Mouse (Mus musculus) liver, postnatal 0 days (tissue): ENCODE measurements around the gene Zfp142. TPM values are rescaled to one million over a fixed set of nuclear protein-coding genes. Genes with fewer than 3 reads are reported as not detected.

Source experiments
- ATAC-seq: fragments of 200-750 bp; cut with Nextera tagmentation; 2 replicates; pipeline ENCODE4 v1.8.0; 2017; ENCODE audit warnings: mild to moderate bottlenecking, moderate library complexity
- DNase-seq: peaks from one replicate; pipeline ENCODE4 v3.0.0-alpha.2; 2016
- H3K27ac ChIP-seq: fragments of 300-500 bp; sonication (generic); 2 replicates; pipeline ENCODE4 v1.5.1; 2014; ENCODE audit warnings: antibody characterized with exemption, moderate library complexity, mild to moderate bottlenecking, low read depth
- H3K27me3 ChIP-seq: fragments of 300-500 bp; sonication (generic); 2 replicates; pipeline ENCODE4 v1.6.1; 2014; ENCODE audit warnings: low read length, control low read depth, mixed read lengths; ENCODE audit not compliant: insufficient read depth
- H3K36me3 ChIP-seq: fragments of 300-500 bp; sonication (generic); replicated peaks from 2 replicates; pipeline ENCODE4 v1.6.1; 2014; ENCODE audit warnings: mild to moderate bottlenecking, control low read depth, low read length, moderate library complexity, mixed read lengths; ENCODE audit not compliant: insufficient read depth
- H3K4me1 ChIP-seq: fragments of 300-500 bp; sonication (generic); 2 replicates; pipeline ENCODE4 v1.6.1; 2014; ENCODE audit warnings: antibody characterized with exemption, mild to moderate bottlenecking, control low read depth; ENCODE audit not compliant: insufficient read depth
- H3K4me2 ChIP-seq: fragments of 300-500 bp; sonication (generic); 2 replicates; pipeline ENCODE4 v1.6.1; 2014; ENCODE audit warnings: low read depth, mild to moderate bottlenecking, low read length, moderate library complexity, mixed read lengths
- H3K4me3 ChIP-seq: fragments of 300-500 bp; sonication (generic); 2 replicates; pipeline ENCODE4 v1.5.1; 2014; ENCODE audit warnings: low read depth, low read length
- H3K9ac ChIP-seq: fragments of 300-500 bp; sonication (generic); replicated peaks from 2 replicates; pipeline ENCODE4 v1.6.1; 2014; ENCODE audit warnings: mild to moderate bottlenecking, moderate library complexity
- H3K9me3 ChIP-seq: fragments of 300-500 bp; sonication (generic); 2 replicates; pipeline ENCODE4 v1.6.1; 2016; ENCODE audit warnings: mild to moderate bottlenecking, control low read depth, low read length, mixed read lengths
- CTCF ChIP-seq: sonication (generic); IDR thresholded peaks from 2 replicates; pipeline ENCODE4 v1.5.1; 2016; ENCODE audit warnings: antibody characterized with exemption, low read depth
- EP300 ChIP-seq: IDR thresholded peaks from 2 replicates; pipeline ENCODE4 v1.6.1; 2016; ENCODE audit warnings: antibody characterized with exemption, low read depth, mild to moderate bottlenecking
- WGBS: fragments of 180-500 bp; shearing (Covaris S2); extraction: QIAGEN DNeasy Blood & Tissue Kit; methylation state at CpG from one replicate; pipeline ENCODE4 v1.1.7; 2014; ENCODE audit not compliant: insufficient replicate concordance; 5-methylcytosine and 5-hydroxymethylcytosine counted together
- polyA plus RNA-seq: library from polyadenylated mRNA; unstranded; fragments of >200 nt; fragmentation: Nextera tagmentation; extraction: Ambion mirVana; gene quantifications from 2 replicates; pipeline ENCODE4 v1.2.1, GENCODE M21; 2015

Zfp142 gene
- polyA plus RNA-seq, result 0.77 and 1.1 TPM in 2 replicates

GRCm38 (mm10) chr1:74587773-74588445 lies at the start of gene Zfp142, which contains the start of gene Bcs1l:
Gene Zfp142 (minus strand): TSS chr1:74588246.
Gene Bcs1l (plus strand): TSS chr1:74588289.
- ATAC-seq, result peak; percentile 97
- Histone ChIP-seq H3K27me3 (no peaks in the 10 kb centered on the region), H3K9ac (peak within 1 kb of the TSS; percentile 64), H3K4me3 (peak within 1 kb of the TSS; percentile 73), H3K9me3 (no peaks in the 10 kb centered on the region), H3K4me2 (peak within 1 kb of the TSS; percentile 77), H3K36me3 (peaks cover 32% of the 10 kb centered on the region), H3K4me1 (peaks cover 15% of the 10 kb centered on the region), H3K27ac (peak within 1 kb of the TSS; percentile 79)
- under 1% methylated on average over 37 of the region's 48 CpGs for WGBS
- peak; percentile 65; the same call in 1 of the 2 replicates for TF ChIP-seq EP300
- TF ChIP-seq CTCF, result peak; percentile 39; the same call in 1 of the 2 replicates
- DNase-seq, result peak; percentile 98

- TF ChIP-seq EP300, result no peak
- TF ChIP-seq CTCF, result no peak
- Histone ChIP-seq H3K36me3 (no peaks in the 10 kb centered on the region), H3K9me3 (no peaks in the 10 kb centered on the region), H3K27ac (no peak overlapping the region), H3K27me3 (no peaks in the 10 kb centered on the region), H3K4me2 (no peak overlapping the region), H3K9ac (no peak overlapping the region), H3K4me1 (no peaks in the 10 kb centered on the region), H3K4me3 (no peak overlapping the region)
- ATAC-seq (no peak), DNase-seq (no peak)
- 66% methylated on average over 4 of the region's 4 CpGs for WGBS
Observed at GRCm38 (mm10) chr1:74632734-74633133, 44.7 kb upstream of the Zfp142 start.

- Histone ChIP-seq H3K9me3 (no peaks in the 10 kb centered on the region), H3K27ac (no peak overlapping the region), H3K9ac (no peak overlapping the region), H3K4me1 (no peaks in the 10 kb centered on the region), H3K4me2 (no peak overlapping the region), H3K4me3 (no peak overlapping the region), H3K36me3 (no peaks in the 10 kb centered on the region), H3K27me3 (no peaks in the 10 kb centered on the region)
- no peak for TF ChIP-seq EP300
- WGBS, result 49% methylated on average over 7 of the region's 7 CpGs
- ATAC-seq (no peak), DNase-seq (no peak)
Observed at GRCm38 (mm10) chr1:74628001-74628400, 40.0 kb upstream of the Zfp142 start.

GRCm38 (mm10) chr1:74626076-74626475 lies 38.0 kb upstream of the Zfp142 start:
- Histone ChIP-seq H3K27me3 (no peaks in the 10 kb centered on the region), H3K4me3 (no peak overlapping the region), H3K9me3 (no peaks in the 10 kb centered on the region), H3K4me2 (no peak overlapping the region), H3K27ac (no peak overlapping the region), H3K9ac (no peak overlapping the region), H3K36me3 (no peaks in the 10 kb centered on the region), H3K4me1 (no peaks in the 10 kb centered on the region)
- DNase-seq (no peak), ATAC-seq (no peak)
- TF ChIP-seq CTCF, result no peak
- no peak for TF ChIP-seq EP300
- WGBS, result 75% methylated on average over 4 of the region's 4 CpGs

GRCm38 (mm10) chr1:74624183-74624582 lies 36.1 kb upstream of the Zfp142 start:
- H3K27ac ChIP-seq, result no peak overlapping the region
- no peaks in the 10 kb centered on the region for H3K27me3 ChIP-seq
- WGBS, result 74% methylated on average over 1 of the region's 1 CpGs
- H3K9ac ChIP-seq, result no peak overlapping the region
- no peaks in the 10 kb centered on the region for H3K4me1 ChIP-seq
- no peak overlapping the region for H3K4me2 ChIP-seq
- ATAC-seq (no peak), DNase-seq (no peak)
- H3K4me3 ChIP-seq, result no peak overlapping the region
- no peaks in the 10 kb centered on the region for H3K9me3 ChIP-seq
- TF ChIP-seq CTCF (no peak), EP300 (no peak)
- no peaks in the 10 kb centered on the region for H3K36me3 ChIP-seq

GRCm38 (mm10) chr1:74601267-74601962 lies 13.4 kb upstream of the Zfp142 start, which contains the start of the genes Rnf25 and Stk36:
Gene Rnf25 (minus strand): TSS chr1:74601397.
Gene Stk36 (plus strand): TSS chr1:74601445.
- H3K27ac ChIP-seq, result peak within 1 kb of the TSS; percentile 36
- ATAC-seq, result peak; percentile 91
- no peak for TF ChIP-seq EP300
- no peak for TF ChIP-seq CTCF
- peaks cover 16% of the 10 kb centered on the region for H3K36me3 ChIP-seq
- H3K4me2 ChIP-seq, result peak within 1 kb of the TSS; percentile 84
- H3K4me3 ChIP-seq, result peak within 1 kb of the TSS; percentile 79
- WGBS, result 18% methylated on average over 25 of the region's 25 CpGs
- H3K9ac ChIP-seq, result peak within 1 kb of the TSS; percentile 78
- H3K4me1 ChIP-seq, result peaks cover 10% of the 10 kb centered on the region; the same call in 1 of the 2 replicates
- H3K9me3 ChIP-seq, result no peaks in the 10 kb centered on the region
- DNase-seq, result peak; percentile 83
- no peaks in the 10 kb centered on the region for H3K27me3 ChIP-seq
